Mouse (Mus musculus) layer of hippocampus, postnatal 14 days (tissue): ENCODE measurements around the gene Arhgef28. TPM values are rescaled to one million over a fixed set of nuclear protein-coding genes. Genes with fewer than 3 reads are reported as not detected.
A peak's percentile ranks its signal among the peaks of the same experiment; 100 is the strongest.

Experiments used
- DNase-seq, 2 experiments: peaks; one replicate each; pipeline ENCODE4 v3.0.0; 2021 to 2022; ENCODE audit warnings: low spot score in 2 of 2, mixed read lengths in 1 of 2
- total RNA-seq, 2 experiments: library from RNA; stranded (reverse); gene quantifications; 2 replicates each; pipeline ENCODE4 v1.2.3; 2021

The Arhgef28 gene
- total RNA-seq, 2 experiments from 2014 or later: 90.3 to 96.4 TPM

- no peak for DNase-seq
Observed at GRCm38 (mm10) chr13:97919590-97919989, 286.6 kb downstream of the Arhgef28 start.

DNA sequence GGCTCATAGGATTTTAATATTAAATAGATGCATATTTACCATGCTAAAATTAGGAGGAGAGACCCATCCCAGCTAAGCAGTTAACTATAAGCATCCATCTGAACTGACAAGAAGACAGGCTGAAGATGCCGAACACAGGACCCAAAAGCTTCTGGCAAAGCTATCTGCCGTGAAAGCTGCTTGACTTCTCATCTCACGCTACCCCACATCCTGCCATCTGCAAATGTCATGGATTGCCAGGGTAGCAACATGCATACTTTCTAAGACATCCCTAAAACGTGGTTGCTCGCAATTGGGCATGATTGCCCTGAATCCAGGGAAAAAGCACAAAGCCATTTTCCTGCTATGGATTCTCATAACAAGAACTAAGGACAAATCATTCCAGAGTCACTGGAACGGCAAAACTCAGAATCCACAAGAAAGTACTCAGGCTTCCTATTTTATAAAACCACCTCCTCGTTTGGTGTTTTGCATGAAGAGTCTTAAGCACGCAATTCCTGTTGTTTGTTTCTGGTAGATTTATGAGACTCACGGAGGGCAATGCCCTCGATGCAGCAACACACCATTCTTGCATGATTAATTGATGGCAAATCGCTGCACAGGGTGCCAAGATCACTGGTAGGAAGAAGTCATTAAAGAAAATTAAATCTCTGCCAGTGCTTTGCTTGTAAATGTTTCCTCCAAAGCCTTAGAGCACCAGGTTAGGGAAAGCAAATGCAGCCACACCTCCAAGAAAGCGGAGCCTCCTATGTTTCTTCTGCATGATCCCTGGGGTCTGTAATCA, 287.9 kb downstream of the Arhgef28 start:
- no peak for DNase-seq

DNA sequence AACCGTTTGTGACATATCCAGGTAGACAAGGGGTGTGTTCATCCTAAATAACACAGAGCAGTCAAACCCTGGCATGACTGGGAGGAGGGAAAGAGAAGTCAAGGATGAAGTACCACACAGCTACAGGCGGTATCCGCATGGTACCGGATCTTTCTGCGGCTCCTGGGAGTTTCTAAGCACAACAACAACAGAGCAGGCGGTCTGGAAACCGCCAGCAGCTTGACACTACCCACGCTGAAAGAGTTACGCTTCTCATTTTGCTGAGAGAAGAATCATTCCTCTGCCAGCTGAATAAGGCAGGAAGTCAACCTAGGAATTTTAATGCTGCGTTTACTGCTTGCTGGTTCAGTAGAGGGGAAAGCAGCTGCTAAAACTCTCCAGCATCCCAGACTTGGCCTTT, 295.2 kb downstream of the Arhgef28 start:
- DNase-seq: peak; percentile 51 to 67

- no peak for DNase-seq
Observed at GRCm38 (mm10) chr13:97902821-97903220, 303.4 kb downstream of the Arhgef28 start.

DNA sequence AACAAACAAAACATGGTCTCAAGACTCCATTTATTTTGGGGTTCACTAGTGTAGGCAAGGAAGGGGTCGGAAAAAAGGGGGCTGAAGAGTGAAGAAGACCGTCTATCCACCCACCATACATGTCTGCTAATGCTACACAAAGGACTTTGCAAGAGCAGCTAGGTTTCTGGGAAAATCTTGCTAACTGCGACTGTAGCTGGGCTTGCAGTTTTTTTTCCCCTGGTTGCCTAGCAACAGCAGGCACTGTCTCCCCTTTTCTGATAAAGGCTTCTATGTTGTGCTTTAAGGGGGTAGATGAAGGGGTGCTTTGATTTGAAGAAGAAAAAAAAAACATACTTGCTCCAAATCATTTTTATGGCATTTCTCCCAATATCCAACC, 305.9 kb downstream of the Arhgef28 start:
- peak in 1 of 2 experiments; percentile 80 for DNase-seq

GRCm38 (mm10) chr13:97899604-97900379, 306.4 kb downstream of the Arhgef28 start:
- no peak for DNase-seq

GRCm38 (mm10) chr13:97898590-97898989, 307.6 kb downstream of the Arhgef28 start:
- DNase-seq: no peak

GRCm38 (mm10) chr13:97893031-97893825, 313.0 kb downstream of the Arhgef28 start:
- DNase-seq: no peak

DNA sequence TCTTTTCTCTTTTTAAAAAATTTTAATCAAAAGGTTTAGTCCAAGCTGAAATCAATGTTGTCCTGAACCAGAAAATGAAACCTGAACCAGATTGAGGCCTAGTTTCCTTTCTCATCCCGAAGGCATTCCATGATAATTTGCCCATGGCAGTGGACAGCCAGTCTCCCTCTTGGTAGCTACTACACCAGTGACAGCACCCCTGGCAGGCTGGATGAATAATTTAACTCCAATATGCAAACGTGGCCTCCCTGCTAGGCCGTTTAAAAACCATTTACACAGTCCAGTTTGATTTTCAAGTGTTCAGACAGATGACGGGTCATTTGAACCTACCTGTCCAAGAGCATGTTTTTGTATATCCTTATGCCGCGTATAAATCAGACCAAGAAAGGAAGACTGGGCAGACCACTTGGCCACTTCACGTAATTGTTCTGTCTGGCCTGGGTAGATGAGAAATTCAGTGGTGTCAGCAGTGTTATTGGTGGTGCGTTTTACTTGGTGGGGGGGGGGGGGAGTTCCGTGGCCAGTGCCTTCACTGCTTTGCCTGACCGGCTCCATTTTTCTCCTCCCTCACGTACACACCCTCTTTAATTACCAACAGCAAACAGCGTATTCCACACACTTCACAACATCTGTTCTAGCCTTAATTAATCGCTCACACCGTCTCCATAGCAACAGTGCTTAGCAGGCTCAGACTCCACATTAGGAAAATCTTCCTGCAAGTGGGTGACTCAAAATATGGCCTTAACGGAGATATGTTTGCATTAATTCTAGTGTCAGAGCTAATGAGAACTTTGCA, 314.0 kb downstream of the Arhgef28 start:
- DNase-seq: peak in 1 of 2 experiments; percentile 48

DNA sequence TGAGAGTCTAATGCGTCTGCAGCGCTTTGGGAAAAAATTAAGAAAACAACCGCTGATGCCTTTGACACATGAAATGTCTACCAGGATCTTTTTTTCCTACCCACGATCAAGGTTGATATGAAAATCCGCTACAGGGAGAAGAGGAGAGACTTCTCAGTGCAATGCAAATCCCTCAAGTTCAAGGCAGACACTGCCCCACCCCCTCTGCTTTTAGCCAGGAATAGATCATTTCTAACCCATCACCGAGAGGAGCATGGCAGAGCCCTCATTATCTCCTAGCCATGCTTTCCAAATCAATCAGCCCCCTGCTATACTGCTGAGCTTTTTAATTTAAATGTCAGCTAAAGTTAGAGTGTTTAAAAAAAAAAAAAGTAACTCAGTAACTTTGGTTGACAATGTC, 318.2 kb downstream of the Arhgef28 start:
- DNase-seq: no peak

- DNase-seq: no peak
Observed at GRCm38 (mm10) chr13:97887558-97887957, 318.7 kb downstream of the Arhgef28 start.

GRCm38 (mm10) chr13:97883629-97884028, 322.6 kb downstream of the Arhgef28 start:
- DNase-seq: no peak

- no peak for DNase-seq
Observed at GRCm38 (mm10) chr13:97876450-97876849, 329.8 kb downstream of the Arhgef28 start.

DNA sequence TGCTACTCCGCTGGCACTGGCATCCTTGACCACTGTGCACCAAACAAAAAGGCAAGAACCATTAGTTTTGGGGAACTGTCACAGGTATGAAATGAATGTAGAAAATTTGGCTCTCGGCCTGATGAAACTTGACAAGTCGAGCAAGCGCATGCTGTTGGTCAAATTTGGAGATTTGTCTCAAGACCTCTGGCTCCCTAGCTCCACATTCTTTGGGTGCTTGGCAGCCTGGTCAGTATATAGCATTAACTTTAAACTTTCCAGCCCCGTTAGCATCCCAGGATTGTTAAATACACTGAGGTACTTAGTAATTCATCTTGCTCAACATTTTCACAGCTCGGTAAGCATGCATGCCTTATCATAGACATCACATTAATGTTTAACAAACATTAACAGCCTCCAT, 330.2 kb downstream of the Arhgef28 start:
- no peak for DNase-seq

DNA sequence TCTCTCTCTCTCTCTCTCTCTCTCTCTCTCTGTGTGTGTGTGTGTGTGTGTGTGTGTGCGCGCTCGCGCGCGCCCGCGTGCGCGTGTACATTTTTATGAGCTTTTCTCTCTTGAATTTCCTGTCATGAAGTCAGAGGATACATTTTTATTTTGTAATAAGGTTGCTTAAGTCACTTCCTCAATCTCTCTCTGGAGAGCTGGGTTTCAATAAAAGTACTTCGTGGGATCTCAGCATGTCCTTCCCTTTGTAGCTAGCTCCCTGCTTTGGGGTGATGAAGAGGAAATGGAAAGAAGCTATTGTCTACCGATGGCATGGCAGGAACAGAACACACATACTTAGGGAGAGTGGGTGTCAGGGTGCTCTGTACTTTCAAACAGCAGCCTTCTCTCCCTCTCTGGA, 336.8 kb downstream of the Arhgef28 start:
- DNase-seq: no peak

- DNase-seq: no peak
Observed at GRCm38 (mm10) chr13:97867322-97867962, 338.8 kb downstream of the Arhgef28 start.

DNA sequence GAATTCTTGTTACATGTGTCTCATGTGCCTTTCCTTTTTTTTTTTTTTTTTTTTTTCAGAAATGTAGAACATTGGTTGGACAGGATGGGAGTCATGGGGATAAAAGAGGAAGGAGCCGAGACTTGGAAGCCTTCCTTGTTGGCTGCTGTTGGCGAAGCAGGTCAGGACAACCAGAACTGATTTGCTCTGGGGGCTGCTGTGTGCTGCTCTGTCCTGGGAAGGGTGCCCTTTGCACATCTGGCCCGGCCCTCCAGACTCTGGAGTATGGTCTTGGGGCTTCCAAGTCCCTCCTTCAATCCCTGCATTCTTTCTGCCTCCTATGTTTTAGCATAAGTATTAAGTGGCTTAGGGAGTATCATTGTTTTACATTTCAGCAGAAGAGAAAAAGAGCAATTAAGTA, 347.2 kb downstream of the Arhgef28 start:
- DNase-seq: no peak

GRCm38 (mm10) chr13:97857860-97858259, 348.4 kb downstream of the Arhgef28 start:
- DNase-seq: no peak

- DNase-seq: no peak
Observed at GRCm38 (mm10) chr13:97853356-97853968, 352.8 kb downstream of the Arhgef28 start.
